Mouse (Mus musculus) olfactory bulb, adult 2 months (tissue): ENCODE measurements around the gene Pde10a.

ENCODE experiments used
- CTCF ChIP-seq: fragments of 200-500 bp; IDR thresholded peaks from 2 replicates; pipeline ENCODE4 v1.5.1; 2012; ENCODE audit warnings: low read depth, mild to moderate bottlenecking, low read length, moderate library complexity; ENCODE audit not compliant: insufficient read depth
- POLR2A ChIP-seq: fragments of 200-500 bp; IDR thresholded peaks from 2 replicates; pipeline ENCODE4 v1.6.1; 2012; ENCODE audit warnings: mild to moderate bottlenecking, low read depth, low read length, moderate library complexity; ENCODE audit not compliant: insufficient read depth

- TF ChIP-seq POLR2A: no peak
- no peak for TF ChIP-seq CTCF
Observed at GRCm38 (mm10) chr17:8928560-8928959, 403.4 kb downstream of the Pde10a start.
